Mouse (Mus musculus): ENCODE measurements around the gene Tsc22d3.

DNA sequence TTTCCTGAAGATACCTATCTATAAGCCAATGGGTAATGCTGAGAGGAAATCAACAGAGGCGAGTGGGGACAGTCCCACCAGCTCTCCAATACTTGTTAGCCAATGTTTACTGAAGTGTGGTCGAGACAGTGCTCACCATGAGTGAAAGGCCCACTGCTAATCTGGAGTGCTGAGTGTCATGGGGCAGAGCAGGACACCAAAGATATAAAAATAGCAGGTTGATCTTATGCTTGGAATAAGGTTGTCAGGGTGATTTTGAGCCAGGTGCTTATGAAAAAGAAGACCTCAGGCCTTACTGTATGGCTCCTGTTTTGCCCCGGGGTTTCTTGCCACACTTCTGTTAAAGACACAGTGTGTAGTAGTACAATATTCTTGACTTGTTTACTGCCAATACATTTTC lies 20.0 kb downstream of the Tsc22d3 start:
- TF ChIP-seq CTCF (IDR thresholded peaks at IDR 0.05; ENCODE audit: borderline replicate concordance, control insufficient read depth, extremely low read depth, insufficient read depth, low read length, poor library complexity) (no peak), POLR2A (IDR thresholded peaks at IDR 0.05; ENCODE audit: control insufficient read depth, extremely low read depth, insufficient read depth, low read length, poor library complexity) (no peak)
